Mouse (Mus musculus) hindbrain, embryonic 14.5 days (tissue): Measurements from ENCODE around the gene Extl1. TPM values are rescaled to one million over a fixed set of nuclear protein-coding genes. Genes with fewer than 3 reads are reported as not detected.

Source experiments
- ATAC-seq: fragments of 200-750 bp; cut with Nextera tagmentation; 2 replicates; pipeline ENCODE4 v1.8.0; 2017; ENCODE audit warnings: moderate number of reproducible peaks, mild to moderate bottlenecking, moderate TSS enrichment, moderate library complexity; ENCODE audit not compliant: low FRiP score
- DNase-seq: peaks from one replicate; pipeline ENCODE4 v3.0.0-alpha.2; 2015; ENCODE audit warnings: low spot score
- H3K27ac ChIP-seq: fragments of 300-500 bp; sonication (generic); 2 replicates; pipeline ENCODE4 v1.5.1; 2014; ENCODE audit warnings: mild to moderate bottlenecking, moderate library complexity
- H3K27me3 ChIP-seq: fragments of 300-500 bp; sonication (generic); 2 replicates; pipeline ENCODE4 v1.6.1; 2014; ENCODE audit warnings: mild to moderate bottlenecking, low read length, mixed read lengths; ENCODE audit not compliant: control insufficient read depth, insufficient read depth
- H3K36me3 ChIP-seq: fragments of 300-500 bp; sonication (generic); replicated peaks from 2 replicates; pipeline ENCODE4 v1.6.1; 2014; ENCODE audit not compliant: control insufficient read depth, insufficient read depth
- H3K4me1 ChIP-seq: fragments of 300-500 bp; sonication (generic); replicated peaks from 2 replicates; pipeline ENCODE4 v1.6.1; 2014; ENCODE audit warnings: antibody characterized with exemption, low read length, mixed read lengths; ENCODE audit not compliant: control insufficient read depth, insufficient read depth
- H3K4me2 ChIP-seq: fragments of 300-500 bp; sonication (generic); replicated peaks from 2 replicates; pipeline ENCODE4 v1.6.1; 2014; ENCODE audit warnings: mild to moderate bottlenecking, moderate library complexity
- H3K4me3 ChIP-seq: fragments of 300-500 bp; sonication (generic); replicated peaks from 2 replicates; pipeline ENCODE4 v1.5.1; 2014; ENCODE audit warnings: mild to moderate bottlenecking, low read length
- H3K9ac ChIP-seq: fragments of 300-500 bp; sonication (generic); 2 replicates; pipeline ENCODE4 v1.6.1; 2014
- H3K9me3 ChIP-seq: fragments of 300-500 bp; sonication (generic); 2 replicates; pipeline ENCODE4 v1.6.1; 2016; ENCODE audit warnings: low read length; ENCODE audit not compliant: control insufficient read depth
- WGBS: fragments of 180-500 bp; shearing (Covaris S2); extraction: QIAGEN DNeasy Blood & Tissue Kit; methylation state at CpG from one replicate; pipeline ENCODE4 v1.1.7; 2014; 5-methylcytosine and 5-hydroxymethylcytosine counted together
- polyA plus RNA-seq: library from polyadenylated mRNA; unstranded; fragments of >200 nt; fragmentation: Nextera tagmentation; extraction: Ambion mirVana; gene quantifications from 2 replicates; pipeline ENCODE4 v1.2.1, GENCODE M21; 2014

Extl1 gene
- polyA plus RNA-seq, 1 experiment from 2014 or later = 0.58 TPM

DNA sequence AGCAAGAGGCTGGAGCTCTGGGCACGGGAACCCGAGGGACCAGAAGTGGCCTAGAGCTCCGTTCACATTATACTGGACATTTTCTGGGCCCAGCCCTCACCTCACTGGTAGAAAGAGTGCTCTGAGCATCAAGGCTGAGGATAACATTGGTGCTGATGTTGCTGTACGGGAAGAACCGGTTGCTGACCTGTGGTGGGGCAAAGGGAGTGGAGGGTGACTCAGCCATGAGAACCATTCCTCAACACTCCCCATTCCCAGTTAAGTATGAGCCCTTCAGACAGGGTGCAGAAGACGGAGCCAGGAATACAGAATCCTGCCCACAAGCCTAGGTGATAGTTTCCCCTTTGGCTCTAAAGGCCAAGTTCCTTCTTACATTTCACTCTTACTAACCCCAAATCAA lies 24.0 kb downstream of the Extl1 start:
- Histone ChIP-seq H3K4me2 (no peak overlapping the region), H3K4me3 (no peak overlapping the region), H3K27ac (no peak overlapping the region), H3K9me3 (no peaks in the 10 kb centered on the region), H3K27me3 (no peaks in the 10 kb centered on the region), H3K9ac (no peak overlapping the region), H3K36me3 (no peaks in the 10 kb centered on the region), H3K4me1 (no peaks in the 10 kb centered on the region)
- ATAC-seq (no peak), DNase-seq (no peak)
- 90% methylated on average over 6 of the region's 6 CpGs for WGBS

DNA sequence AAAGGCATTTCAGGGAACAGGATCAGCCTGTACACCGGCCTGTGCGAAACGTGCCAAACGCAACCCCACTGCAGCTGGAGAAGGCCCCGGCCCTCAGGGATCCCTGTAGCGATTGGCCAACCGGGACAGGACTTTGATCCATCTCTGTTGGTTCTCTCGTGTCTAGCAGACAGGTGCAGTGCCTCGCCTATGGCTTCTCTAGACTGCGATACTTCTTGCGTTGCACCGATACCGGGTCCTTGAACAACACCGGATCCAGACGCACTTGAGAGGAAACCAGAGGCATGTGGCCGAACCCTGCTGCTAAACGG lies 26.2 kb downstream of the Extl1 start:
- H3K4me2 ChIP-seq = peak overlapping the region; percentile 46
- H3K27me3 ChIP-seq = no peaks in the 10 kb centered on the region
- no peaks in the 10 kb centered on the region for H3K36me3 ChIP-seq
- H3K4me3 ChIP-seq = peak overlapping the region; percentile 17
- no peaks in the 10 kb centered on the region for H3K4me1 ChIP-seq
- DNase-seq (no peak), ATAC-seq (no peak)
- H3K9me3 ChIP-seq = no peaks in the 10 kb centered on the region
- WGBS = 44% methylated on average over 17 of the region's 17 CpGs
- H3K9ac ChIP-seq = peak overlapping the region; percentile 55
- H3K27ac ChIP-seq = no peak overlapping the region

GRCm38 (mm10) chr4:134356591-134357460 lies 26.8 kb downstream of the Extl1 start:
- H3K4me1 ChIP-seq = no peaks in the 10 kb centered on the region
- ATAC-seq = no peak
- H3K4me2 ChIP-seq = peak overlapping the region; percentile 46
- H3K9ac ChIP-seq = peak overlapping the region; percentile 55
- H3K36me3 ChIP-seq = no peaks in the 10 kb centered on the region
- DNase-seq = peak; percentile 91
- no peaks in the 10 kb centered on the region for H3K27me3 ChIP-seq
- H3K27ac ChIP-seq = no peak overlapping the region
- WGBS = 21% methylated on average over 22 of the region's 22 CpGs
- no peaks in the 10 kb centered on the region for H3K9me3 ChIP-seq
- H3K4me3 ChIP-seq = peak overlapping the region; percentile 17

- no peaks in the 10 kb centered on the region for H3K4me1 ChIP-seq
- no peaks in the 10 kb centered on the region for H3K27me3 ChIP-seq
- H3K27ac ChIP-seq = no peak overlapping the region
- H3K4me2 ChIP-seq = no peak overlapping the region
- H3K36me3 ChIP-seq = no peaks in the 10 kb centered on the region
- 57% methylated on average over 16 of the region's 16 CpGs for WGBS
- ATAC-seq = no peak
- no peaks in the 10 kb centered on the region for H3K9me3 ChIP-seq
- no peak overlapping the region for H3K9ac ChIP-seq
- no peak overlapping the region for H3K4me3 ChIP-seq
- no peak for DNase-seq
These were observed 27.7 kb downstream of the Extl1 start for GRCm38 (mm10) chr4:134355841-134356452.

DNA sequence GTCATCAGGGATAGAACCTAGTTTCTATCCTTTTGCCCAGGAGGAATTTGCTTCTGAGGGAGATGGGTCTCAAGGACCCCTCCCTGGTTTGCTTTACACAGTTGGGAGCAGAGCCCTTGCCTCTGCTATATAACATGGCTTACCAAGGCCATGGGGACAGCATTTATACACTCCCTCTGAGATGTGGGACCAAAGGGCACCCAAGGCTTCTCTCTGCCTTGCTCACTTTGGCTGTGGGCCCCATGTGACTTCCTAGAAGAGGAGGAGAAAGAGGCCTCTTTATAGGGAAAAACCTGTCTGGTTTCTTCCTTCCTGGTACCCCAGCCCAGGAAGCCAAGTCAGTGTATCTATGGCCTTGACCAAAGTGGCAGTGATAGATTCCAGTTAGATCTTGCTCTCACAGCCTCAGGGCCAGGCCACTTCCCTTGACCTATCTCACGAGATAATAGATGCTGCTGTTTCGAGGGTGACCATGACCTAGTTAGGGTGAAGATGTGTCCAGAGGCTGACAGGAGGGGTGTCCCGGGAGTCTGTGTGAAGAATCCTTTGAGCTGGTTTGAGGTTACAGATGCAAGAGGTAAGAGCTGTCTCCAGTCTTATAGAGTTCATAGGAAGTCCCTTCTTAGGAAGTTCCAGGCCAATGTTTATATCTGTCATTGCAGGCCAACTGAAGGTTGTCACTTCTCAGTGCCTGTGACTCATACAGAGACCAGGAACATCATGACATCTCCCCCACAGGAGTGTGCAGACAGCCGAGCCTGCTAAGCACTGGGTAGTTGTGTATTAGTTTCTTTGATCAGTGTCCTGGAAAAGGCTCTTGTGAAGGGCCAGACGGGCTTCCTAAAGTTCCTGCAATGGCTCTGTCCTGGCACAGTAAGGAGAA lies 29.9 kb downstream of the Extl1 start:
- Histone ChIP-seq H3K27ac (no peak overlapping the region), H3K27me3 (no peaks in the 10 kb centered on the region), H3K9me3 (no peaks in the 10 kb centered on the region), H3K36me3 (no peaks in the 10 kb centered on the region), H3K9ac (no peak overlapping the region), H3K4me3 (no peak overlapping the region), H3K4me2 (no peak overlapping the region), H3K4me1 (no peaks in the 10 kb centered on the region)
- WGBS = 82% methylated on average over 5 of the region's 5 CpGs
- DNase-seq (no peak), ATAC-seq (no peak)

GRCm38 (mm10) chr4:134352929-134353328 lies 30.7 kb downstream of the Extl1 start:
- 68% methylated on average over 7 of the region's 7 CpGs for WGBS
- no peak for ATAC-seq

GRCm38 (mm10) chr4:134352261-134352707 lies 31.4 kb downstream of the Extl1 start:
- WGBS = 59% methylated on average over 12 of the region's 12 CpGs
- Histone ChIP-seq H3K9me3 (no peaks in the 10 kb centered on the region), H3K4me3 (no peak overlapping the region), H3K27ac (no peak overlapping the region), H3K36me3 (no peaks in the 10 kb centered on the region), H3K4me2 (no peak overlapping the region), H3K27me3 (no peaks in the 10 kb centered on the region), H3K9ac (no peak overlapping the region), H3K4me1 (no peaks in the 10 kb centered on the region)
- DNase-seq = no peak
- ATAC-seq = no peak

More at GRCm38 (mm10) chr4:134352929-134353328, 30.7 kb downstream of the Extl1 start:
- Histone ChIP-seq H3K4me2 (no peak overlapping the region), H3K27ac (no peak overlapping the region), H3K9me3 (no peaks in the 10 kb centered on the region), H3K4me3 (no peak overlapping the region), H3K36me3 (no peaks in the 10 kb centered on the region), H3K27me3 (no peaks in the 10 kb centered on the region), H3K9ac (no peak overlapping the region), H3K4me1 (no peaks in the 10 kb centered on the region)
- no peak for DNase-seq

DNA sequence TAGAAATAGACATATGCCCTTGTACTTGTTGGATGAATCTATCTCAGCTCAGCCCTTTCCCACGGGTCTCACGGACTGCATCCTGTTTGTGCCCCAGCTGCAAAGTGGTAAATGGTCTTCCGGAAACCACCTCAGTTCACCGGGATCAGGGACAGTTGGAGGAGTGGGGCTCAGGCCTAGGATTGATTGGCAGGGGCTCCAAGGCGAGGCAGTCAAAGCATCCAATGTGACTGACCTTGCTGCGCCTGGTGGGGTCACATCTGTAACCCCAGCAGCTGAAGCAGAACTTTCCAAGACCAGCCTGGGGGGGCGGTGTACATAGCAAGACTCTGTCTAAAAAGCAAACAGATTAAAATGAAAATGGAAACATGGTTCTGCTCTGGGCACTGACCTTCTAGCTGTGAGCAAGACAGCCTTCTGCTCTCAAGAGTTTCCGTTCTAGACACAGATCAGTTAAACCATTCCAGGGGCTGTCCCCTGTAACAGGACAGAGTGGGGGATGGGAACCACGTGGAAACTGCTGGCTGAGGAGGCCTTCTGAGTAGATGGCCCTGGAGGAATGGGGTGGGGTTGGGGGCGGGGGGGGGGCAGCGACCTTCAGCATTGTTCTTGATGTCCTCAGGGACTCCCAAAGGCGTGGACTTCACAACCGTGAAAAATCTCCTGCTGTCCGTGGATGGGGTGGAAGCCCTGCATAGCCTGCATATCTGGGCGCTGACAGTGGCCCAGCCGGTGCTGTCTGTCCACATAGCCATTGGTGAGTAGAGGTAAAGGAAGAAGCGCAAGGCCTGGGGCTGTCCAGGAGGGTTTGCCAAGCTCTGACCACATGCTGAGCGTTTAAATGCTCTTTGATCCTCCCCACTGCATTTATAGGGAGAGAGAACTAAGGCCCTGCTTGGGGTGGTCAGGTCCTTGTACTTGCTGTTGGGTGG lies 32.1 kb downstream of the Extl1 start:
- H3K27ac ChIP-seq = no peak overlapping the region
- no peaks in the 10 kb centered on the region for H3K4me1 ChIP-seq
- no peak for DNase-seq
- no peaks in the 10 kb centered on the region for H3K36me3 ChIP-seq
- no peak overlapping the region for H3K9ac ChIP-seq
- WGBS = 43% methylated on average over 18 of the region's 18 CpGs
- H3K27me3 ChIP-seq = 0 out of 2 replicates have a peak, but pooled peaks cover 4% of the 10 kb centered on the region
- H3K4me3 ChIP-seq = no peak overlapping the region
- H3K9me3 ChIP-seq = no peaks in the 10 kb centered on the region
- H3K4me2 ChIP-seq = no peak overlapping the region
- ATAC-seq = no peak
